Mouse (Mus musculus) urinary bladder, postnatal 14 days (tissue): Measurements from ENCODE around the gene Mpp3.

Experiments
- DNase-seq: peaks from one replicate; pipeline ENCODE4 v3.0.0; 2021; ENCODE audit warnings: low spot score

The Mpp3 gene

GRCm38 (mm10) chr11:102028087-102028816 lies at the start of gene Mpp3:
Gene Mpp3, minus strand, starts transcription at chr11:102028461.
- no peak for DNase-seq

- DNase-seq: no peak
Observed at GRCm38 (mm10) chr11:102073722-102074121, 45.5 kb upstream of the Mpp3 start.

- DNase-seq: no peak
Observed at GRCm38 (mm10) chr11:102072729-102073128, 44.5 kb upstream of the Mpp3 start.

- DNase-seq: no peak
Observed at GRCm38 (mm10) chr11:102070426-102070825, 42.2 kb upstream of the Mpp3 start.

- no peak for DNase-seq
Observed at GRCm38 (mm10) chr11:102069633-102070032, 41.4 kb upstream of the Mpp3 start.

- DNase-seq: no peak
Observed at GRCm38 (mm10) chr11:102068969-102069368, 40.7 kb upstream of the Mpp3 start.

GRCm38 (mm10) chr11:102063076-102063475 lies 34.8 kb upstream of the Mpp3 start:
- no peak for DNase-seq

GRCm38 (mm10) chr11:102061941-102062473 lies 33.7 kb upstream of the Mpp3 start:
- no peak for DNase-seq

- peak; percentile 73 for DNase-seq
Observed at GRCm38 (mm10) chr11:102061236-102061940, 33.1 kb upstream of the Mpp3 start.

GRCm38 (mm10) chr11:102053847-102054246 lies 25.6 kb upstream of the Mpp3 start:
- peak; percentile 46 for DNase-seq

GRCm38 (mm10) chr11:102053183-102053582 lies 24.9 kb upstream of the Mpp3 start:
- DNase-seq: no peak

- DNase-seq: no peak
Observed at GRCm38 (mm10) chr11:102052697-102053096, 24.4 kb upstream of the Mpp3 start.

GRCm38 (mm10) chr11:102051954-102052353 lies 23.7 kb upstream of the Mpp3 start:
- no peak for DNase-seq

- DNase-seq: no peak
Observed at GRCm38 (mm10) chr11:102051541-102051940, 23.3 kb upstream of the Mpp3 start.

GRCm38 (mm10) chr11:102049875-102050482 lies 21.7 kb upstream of the Mpp3 start:
- DNase-seq: no peak

GRCm38 (mm10) chr11:102046607-102047006 lies 18.3 kb upstream of the Mpp3 start:
- DNase-seq: no peak

- DNase-seq: no peak
Observed at GRCm38 (mm10) chr11:102044691-102045212, 16.5 kb upstream of the Mpp3 start.

- DNase-seq: no peak
Observed at GRCm38 (mm10) chr11:102043381-102043780, 15.1 kb upstream of the Mpp3 start.

GRCm38 (mm10) chr11:102042971-102043370 lies 14.7 kb upstream of the Mpp3 start:
- no peak for DNase-seq

GRCm38 (mm10) chr11:102041350-102041949 lies 13.2 kb upstream of the Mpp3 start, which contains the start of gene Cd300lg:
Gene Cd300lg, plus strand, starts transcription at chr11:102041509.
- DNase-seq: no peak

GRCm38 (mm10) chr11:102040646-102041045 lies 12.4 kb upstream of the Mpp3 start:
- no peak for DNase-seq

- DNase-seq: peak; percentile 89
Observed at GRCm38 (mm10) chr11:102040138-102040524, 11.9 kb upstream of the Mpp3 start.
